Mouse (Mus musculus) neutrophil, adult 65 days (primary cell): Measurements from ENCODE around the gene Ccdc22. TPM values are rescaled to one million over a fixed set of nuclear protein-coding genes. Genes with fewer than 3 reads are reported as not detected.

Source experiments
- total RNA-seq: library from RNA; stranded (reverse); gene quantifications from 2 replicates; pipeline ENCODE4 v1.2.4, GENCODE M21; 2023

Ccdc22 gene
- 13.4 and 19.6 TPM in 2 replicates for total RNA-seq

GRCm38 (mm10) chrX:7604879-7605574 lies at the start of gene Ccdc22:
Gene Ccdc22, minus strand, starts transcription at chrX:7605517.

GRCm38 (mm10) chrX:7638401-7639091 lies 33.2 kb upstream of the Ccdc22 start, which contains the start of gene Syp:
Gene Syp, plus strand, starts transcription at chrX:7638471.

GRCm38 (mm10) chrX:7606783-7607182 lies 1.5 kb upstream of the Ccdc22 start, which contains the start of gene Cacna1f:
Gene Cacna1f, plus strand, starts transcription at chrX:7607083.

GRCm38 (mm10) chrX:7574087-7574884 lies 31.0 kb downstream of the Ccdc22 start, which contains the start of gene Ppp1r3f:
Gene Ppp1r3f, minus strand, starts transcription at chrX:7574283.

GRCm38 (mm10) chrX:7573176-7574086 lies 31.9 kb downstream of the Ccdc22 start, which contains the start of gene Foxp3:
Gene Foxp3, plus strand, starts transcription at chrX:7573644.

Other genes starting within 250 kb of the Ccdc22 start
- 0.34 and 0.41 TPM in 2 replicates for gene Usp27x, start 229.7 kb downstream of the Ccdc22 start, total RNA-seq
- gene Foxp3, start 31.9 kb downstream of the Ccdc22 start, total RNA-seq: not detected in 2 replicates
- gene Ppp1r3f, start 31.2 kb downstream of the Ccdc22 start, total RNA-seq: 0.64 and 0.73 TPM in 2 replicates
- 0.16 and 0.25 TPM in 2 replicates for gene Cacna1f, start 1.6 kb upstream of the Ccdc22 start, total RNA-seq
- 2.7 and 3.8 TPM in 2 replicates for gene Syp, start 33.0 kb upstream of the Ccdc22 start, total RNA-seq
- 37.1 and 44.3 TPM in 2 replicates for gene Prickle3, start 51.7 kb upstream of the Ccdc22 start, total RNA-seq
- gene Plp2, start 65.9 kb upstream of the Ccdc22 start, total RNA-seq: 518 and 532 TPM in 2 replicates
- gene Magix, start 75.7 kb upstream of the Ccdc22 start, total RNA-seq: not detected in 2 replicates
- 45.4 and 58.6 TPM in 2 replicates for gene Gpkow, start 91.6 kb upstream of the Ccdc22 start, total RNA-seq
- gene Wdr45, start 108.8 kb upstream of the Ccdc22 start, total RNA-seq: 52.3 and 70.0 TPM in 2 replicates
- gene Gm45208, start 116.7 kb upstream of the Ccdc22 start, total RNA-seq: 1.8 and 1.9 TPM in 2 replicates
- gene Praf2, start 122.9 kb upstream of the Ccdc22 start, total RNA-seq: 2.0 and 2.6 TPM in 2 replicates
- not detected in 2 replicates for gene Ccdc120, start 145.4 kb upstream of the Ccdc22 start, total RNA-seq
- gene Tfe3, start 157.0 kb upstream of the Ccdc22 start, total RNA-seq: 85.6 and 90.4 TPM in 2 replicates
- 135 and 164 TPM in 2 replicates for gene Gripap1, start 184.2 kb upstream of the Ccdc22 start, total RNA-seq
- 1.4 and 2.0 TPM in 2 replicates for gene Kcnd1, start 216.8 kb upstream of the Ccdc22 start, total RNA-seq
- 129 and 151 TPM in 2 replicates for gene Otud5, start 235.8 kb upstream of the Ccdc22 start, total RNA-seq